Mouse (Mus musculus) left cerebral cortex, postnatal 4 days (tissue): ENCODE data around the gene Diras1. TPM values are rescaled to one million over a fixed set of nuclear protein-coding genes. Genes with fewer than 3 reads are reported as not detected.
"Not testable (repeated sequence)": the region's sequence is repeated elsewhere in the genome, so short reads cannot be mapped to it uniquely, and the experiment has no call there.

Experiments used
- DNase-seq: peaks from one replicate; pipeline ENCODE4 v3.0.0-alpha.2; 2022
- intact Hi-C: fragments of 180-260 bp; cut with DNase I; formaldehyde crosslinking; loops from one replicate; pipeline ENCODE4 v1.15.1; 2025
- total RNA-seq, 2 experiments: library from RNA; stranded (reverse); gene quantifications; 2 replicates each; pipeline ENCODE4 v1.2.3; 2021

Diras1 gene
- total RNA-seq: 100 to 1,000 TPM; 104 to 111 TPM

DNA sequence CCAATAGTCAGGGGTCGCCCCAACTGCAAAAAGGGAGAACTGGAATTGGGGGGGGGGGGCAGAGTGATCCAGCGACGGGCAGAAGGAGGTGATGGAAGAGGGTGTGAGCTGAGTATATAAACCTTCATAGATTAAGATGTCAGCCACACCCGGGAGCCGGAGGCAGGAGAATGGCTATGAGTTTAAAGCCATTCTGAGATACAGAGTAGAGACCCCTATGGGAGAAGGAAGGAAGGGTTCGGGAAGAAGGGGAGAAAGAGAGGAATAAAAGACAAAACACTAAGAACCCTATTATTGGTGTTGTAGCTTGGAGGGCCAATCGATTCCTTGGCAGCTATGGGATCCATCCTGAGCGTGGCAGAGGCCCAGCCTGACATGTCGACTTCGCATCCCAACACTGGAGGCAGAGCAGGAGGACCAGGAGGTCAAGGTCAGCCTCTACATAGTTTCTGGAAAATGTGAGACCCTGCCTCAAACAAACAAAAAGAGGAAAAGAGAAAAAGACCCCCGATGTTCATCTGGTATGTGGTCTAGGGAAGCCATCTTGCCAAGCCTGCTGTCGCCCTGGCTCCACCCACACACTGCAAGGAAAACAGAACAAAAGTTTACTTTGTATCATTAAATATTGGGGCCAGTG is at the start of gene Diras1:
Diras1 (minus strand) TSS at position 24 of the 637 bp plus-strand sequence.
- intact Hi-C loops: no loop called here

DNA sequence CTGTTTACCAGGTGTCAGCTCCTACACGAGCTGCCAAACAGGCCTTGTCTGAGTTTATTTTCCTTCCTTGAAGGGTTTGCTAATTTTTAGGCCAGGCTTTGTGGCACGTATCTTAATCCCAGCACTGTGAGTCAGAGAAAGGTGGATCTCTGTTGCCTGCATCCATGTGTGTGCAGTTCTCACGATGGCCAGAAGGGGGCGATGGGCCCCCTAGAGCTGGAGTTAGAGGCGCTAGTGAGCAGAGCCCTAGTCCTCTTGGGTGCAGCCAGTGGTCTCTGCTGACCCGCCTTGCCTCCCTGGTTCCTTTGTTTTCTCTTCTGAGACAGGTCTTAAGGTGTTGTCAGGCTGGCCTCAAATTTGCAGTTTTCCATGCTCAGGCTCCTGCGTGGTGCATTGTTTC is 48.0 kb upstream of the Diras1 start:
- intact Hi-C loops: no loop called here
- no peak for DNase-seq

More for the DNA sequence above, at the start of gene Diras1:
- DNase-seq: no peak

DNA sequence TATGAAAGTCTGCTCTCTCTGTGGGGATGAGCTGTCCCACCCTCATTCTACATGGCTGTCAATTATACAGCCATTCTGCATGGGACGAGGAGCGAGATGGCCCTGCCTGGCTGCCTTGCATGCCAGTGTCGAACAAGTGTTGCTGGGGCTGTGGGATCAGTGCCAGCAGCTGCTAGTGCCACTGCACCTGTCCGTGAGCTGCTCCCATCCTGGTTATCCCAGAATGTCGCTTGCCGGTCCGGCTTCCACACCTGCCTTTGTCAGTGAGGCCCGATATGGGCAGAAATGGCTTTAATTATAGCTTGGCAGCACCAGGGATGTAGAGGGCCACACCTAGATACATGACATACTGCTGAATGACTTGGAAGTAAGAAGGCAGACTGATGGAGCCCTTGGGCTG is 46.8 kb upstream of the Diras1 start:
- intact Hi-C loops: no loop called here
- no peak for DNase-seq

DNA sequence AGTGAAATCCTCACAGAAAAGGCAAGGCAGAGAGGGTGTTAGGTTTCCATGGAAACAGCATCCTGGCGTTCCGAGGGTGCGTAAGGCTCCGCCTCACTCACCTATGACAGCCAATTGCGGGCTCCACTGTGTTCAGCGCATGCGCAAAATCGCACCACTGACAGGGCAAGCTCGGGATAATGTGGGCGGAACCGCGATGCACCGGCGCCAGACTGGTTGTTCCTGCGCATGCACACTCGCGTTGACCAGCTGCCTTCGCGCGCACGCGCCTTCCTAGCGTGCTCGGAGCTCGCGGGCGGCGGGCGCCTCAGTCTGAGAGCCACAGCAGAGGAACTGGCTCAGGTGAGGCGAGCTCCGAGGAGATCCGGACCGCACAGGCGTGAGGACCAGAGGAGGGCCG is 44.4 kb upstream of the Diras1 start, which contains the start of gene Thop1:
Thop1 (plus strand) TSS at position 200 of the 400 bp plus-strand sequence.
- intact Hi-C loops: no loop called here
- DNase-seq: peak; percentile 99

DNA sequence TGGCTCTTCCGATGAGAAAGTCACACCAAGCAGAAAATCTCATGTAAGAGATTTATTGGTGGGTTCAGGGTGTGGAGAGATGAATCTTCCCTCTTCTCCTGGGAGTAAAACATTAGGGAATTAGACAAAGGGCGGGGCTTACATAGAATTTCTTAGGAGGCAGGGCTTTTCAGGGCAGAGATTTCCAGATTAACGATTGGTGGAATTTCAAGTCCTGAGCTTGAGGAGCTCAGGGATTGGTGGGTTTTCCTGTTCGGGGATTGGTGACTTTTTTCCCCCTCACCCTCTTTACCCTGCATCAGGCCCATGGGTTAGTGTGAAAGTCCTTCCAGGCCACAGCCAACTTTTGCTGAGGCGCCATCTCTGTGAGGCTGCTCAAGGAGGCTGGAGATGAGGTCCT is 43.2 kb upstream of the Diras1 start:
- no peak for DNase-seq
- intact Hi-C loops: no loop called here

DNA sequence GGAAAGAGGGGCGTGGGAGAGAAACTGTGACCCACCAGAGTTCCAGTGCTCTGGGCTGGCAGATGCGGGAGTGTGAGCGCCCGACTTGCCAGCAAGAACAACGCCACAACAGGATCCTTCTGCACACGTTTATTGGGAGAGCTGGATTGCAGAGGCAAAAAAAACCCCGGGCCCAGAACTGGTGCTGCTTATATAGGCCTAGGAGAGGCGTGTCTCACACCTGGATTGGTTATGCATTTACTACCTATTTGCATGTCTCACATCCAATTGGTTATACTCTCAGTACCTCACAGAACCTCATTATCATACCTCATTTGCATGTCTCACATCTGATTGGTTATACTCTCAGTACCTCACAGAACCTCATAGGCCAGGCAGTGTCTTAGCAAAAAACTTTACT is 39.1 kb upstream of the Diras1 start:
- intact Hi-C loops: not testable (repeated sequence)

DNA sequence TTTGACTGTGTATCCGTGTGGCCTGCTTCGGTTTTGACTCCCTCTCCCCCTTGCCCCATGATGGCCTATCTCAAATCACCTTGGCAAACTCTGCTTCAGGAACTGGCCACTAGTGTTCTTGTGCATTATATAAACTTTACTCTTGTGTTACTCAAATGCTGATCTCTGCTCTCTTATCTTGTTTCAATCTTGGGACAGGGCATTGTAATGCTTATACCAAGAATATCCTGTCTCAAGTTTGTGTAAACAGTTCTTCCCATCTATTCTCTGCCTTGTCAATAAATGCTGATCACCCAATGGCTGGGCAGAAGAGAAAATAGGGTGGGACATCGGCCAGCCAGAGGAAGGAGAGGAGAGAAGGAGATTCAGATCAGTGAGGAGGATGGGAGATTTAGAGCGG is 37.2 kb upstream of the Diras1 start:
- DNase-seq: no peak
- intact Hi-C loops: no loop called here

More for the DNA sequence above, 39.1 kb upstream of the Diras1 start:
- DNase-seq: not testable (repeated sequence)

DNA sequence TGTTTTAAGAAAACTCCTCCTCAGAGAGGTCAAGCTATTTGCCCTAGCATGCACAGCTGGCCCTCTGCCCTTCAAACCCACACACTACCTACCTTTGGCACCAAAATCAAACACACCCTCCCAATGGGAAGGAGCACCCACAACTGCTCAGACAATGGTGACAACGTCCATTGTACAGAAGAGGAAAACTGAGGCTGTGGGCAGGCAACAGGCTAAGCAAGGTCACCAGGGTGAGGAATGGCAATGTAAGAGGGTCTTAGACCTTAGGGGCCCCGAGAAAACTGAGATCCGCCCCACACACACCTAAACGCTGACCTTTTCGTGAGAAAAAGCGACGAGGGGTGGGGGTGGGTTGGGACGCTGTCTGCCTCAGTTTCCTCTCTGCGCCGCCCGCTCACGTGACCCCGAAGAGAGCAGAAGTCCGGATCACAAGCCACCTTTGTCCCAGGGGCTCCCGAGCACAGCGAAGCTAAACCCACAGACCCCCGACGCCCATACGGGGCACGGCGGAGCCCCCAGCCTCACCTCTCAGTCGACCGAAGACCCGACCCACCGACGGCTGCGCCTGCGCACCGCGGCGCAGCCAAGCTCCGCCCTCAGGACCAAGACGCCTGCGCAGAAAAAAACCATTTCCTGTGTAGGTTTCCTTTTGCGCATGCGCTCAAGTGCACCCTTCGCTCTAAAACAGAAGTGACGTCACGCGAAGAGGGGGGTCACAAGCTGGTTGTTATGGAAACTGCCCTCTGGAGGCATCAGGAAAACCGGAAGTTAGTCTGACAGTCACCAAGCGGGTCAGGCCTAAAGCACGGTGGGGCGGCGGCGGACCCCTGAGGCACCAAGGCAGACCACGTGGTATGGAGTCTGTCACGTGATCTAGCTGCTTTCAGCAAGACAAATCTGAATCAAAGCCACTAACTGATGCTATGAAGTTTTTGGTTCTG is 34.4 kb upstream of the Diras1 start, which contains the start of gene Sgta:
Sgta (minus strand) TSS at position 579 of the 941 bp plus-strand sequence.
- intact Hi-C loops: no loop called here
- peak; percentile 99 for DNase-seq

DNA sequence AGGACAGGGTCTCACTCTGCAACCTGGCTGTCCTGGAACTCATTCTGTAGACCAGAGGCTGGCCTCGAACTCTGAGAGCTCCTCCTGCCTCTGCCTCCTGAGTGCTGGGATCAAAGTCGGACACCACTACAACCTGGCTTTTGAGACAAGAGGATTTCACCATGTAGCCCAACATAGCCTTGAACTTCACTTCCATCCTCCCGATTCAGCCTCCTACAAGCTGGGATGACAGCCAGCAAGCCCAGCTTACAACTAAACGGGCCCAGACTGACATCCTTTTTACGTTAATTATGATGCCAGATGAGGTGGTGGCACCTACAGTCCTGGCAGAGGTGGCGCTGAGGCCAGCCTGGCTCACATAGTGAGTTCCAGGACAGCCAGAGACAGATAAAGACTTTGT is 33.4 kb upstream of the Diras1 start:
- intact Hi-C loops: no loop called here
- DNase-seq: no peak

DNA sequence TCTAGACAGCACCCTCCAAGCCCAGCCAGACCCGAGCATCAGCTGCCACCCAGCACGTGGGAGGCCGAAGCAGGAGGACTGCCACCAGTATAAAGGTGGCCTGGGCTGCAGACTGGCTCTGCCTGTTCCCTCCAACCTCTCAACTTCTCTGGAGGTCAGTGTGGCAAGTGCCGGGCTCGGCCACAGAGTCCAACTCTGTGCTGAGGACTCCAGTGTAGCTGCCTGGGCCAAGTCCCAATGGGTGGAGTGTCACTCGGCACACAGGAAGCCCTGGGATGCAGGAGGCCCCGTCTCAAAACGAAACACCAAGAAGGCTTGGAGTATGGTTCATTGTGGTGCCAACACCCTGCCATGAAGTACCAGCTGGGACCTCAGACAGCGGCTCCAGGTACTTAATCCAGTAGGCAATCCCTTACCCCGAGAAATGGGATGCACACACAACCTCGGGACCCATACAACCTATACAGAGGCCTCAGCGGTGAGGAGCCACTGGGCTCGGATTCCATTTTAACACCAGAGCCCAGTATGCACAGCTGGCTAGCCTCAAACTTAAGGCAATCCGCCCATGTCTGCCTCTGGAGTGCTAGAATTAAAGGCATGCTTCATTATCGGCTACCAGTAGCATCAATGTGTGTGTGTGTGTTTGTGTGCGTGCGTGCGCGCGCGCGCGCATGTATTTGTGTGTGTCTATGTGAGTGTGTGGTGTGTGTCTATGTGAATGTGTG is 32.1 kb upstream of the Diras1 start:
- intact Hi-C loops: no loop called here
- no peak for DNase-seq

DNA sequence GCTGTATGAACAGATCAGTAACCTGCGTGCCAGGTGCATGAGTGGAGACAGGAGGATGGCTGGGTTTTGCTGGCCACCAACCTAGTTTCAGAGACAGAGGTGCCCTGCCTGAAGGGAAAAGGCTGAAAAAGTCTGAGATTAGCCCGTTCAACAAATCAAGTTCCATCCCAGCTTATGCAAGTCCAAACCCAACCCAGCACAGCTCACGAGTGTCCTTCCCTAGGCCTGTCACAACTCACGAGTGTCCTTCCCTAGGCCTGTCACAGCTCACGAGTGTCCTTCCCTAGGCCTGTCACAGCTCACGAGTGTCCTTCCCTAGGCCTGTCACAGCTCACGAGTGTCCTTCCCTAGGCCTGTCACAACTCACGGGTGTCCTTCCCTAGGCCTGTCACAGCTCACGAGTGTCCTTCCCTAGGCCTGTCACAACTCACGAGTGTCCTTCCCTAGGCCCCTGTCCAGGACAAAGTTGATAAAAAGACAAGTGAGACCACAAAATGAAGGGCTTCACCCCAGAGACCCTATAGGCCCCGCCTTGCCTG is 30.4 kb upstream of the Diras1 start:
- intact Hi-C loops, DNase-seq: not testable (repeated sequence)

DNA sequence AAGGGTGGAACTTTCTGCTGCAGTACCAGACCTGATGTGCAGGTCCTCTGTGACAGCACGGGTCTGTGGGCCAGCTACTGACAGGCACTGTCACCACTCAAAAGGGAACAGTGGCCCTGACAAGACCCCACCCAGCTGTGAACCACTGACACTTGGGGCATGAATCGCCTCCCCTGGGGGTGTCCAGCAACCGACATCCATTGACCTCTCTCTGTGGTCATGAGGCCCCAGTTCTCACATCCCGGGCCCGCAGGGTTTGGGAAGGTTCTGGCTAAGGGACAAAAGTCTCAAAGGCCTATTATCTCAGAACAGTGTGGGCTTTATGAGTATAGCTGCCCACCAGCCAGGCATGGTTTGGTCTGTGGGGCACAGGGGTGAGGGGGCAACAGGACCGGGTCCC is 29.7 kb upstream of the Diras1 start:
- no peak for DNase-seq

DNA sequence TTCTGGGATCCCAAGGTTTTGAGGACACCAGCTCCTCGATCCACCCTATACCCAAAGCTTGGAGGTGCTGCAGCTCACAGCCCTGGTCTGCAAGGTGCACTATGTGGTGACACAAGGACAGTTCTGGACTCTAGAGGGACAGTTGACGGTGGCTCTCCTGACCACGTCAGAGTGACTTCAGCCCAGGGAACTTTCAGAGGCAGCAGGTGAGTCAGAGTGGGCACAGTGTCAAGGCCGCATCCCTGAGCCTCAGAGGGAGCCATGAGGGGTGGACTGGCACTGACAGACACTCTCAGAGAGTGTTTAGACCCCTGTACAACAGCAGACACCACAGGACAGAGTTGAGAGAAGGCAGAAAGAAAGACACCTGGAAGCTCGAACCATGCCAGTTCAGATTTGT is 27.1 kb upstream of the Diras1 start:
- DNase-seq: no peak
- intact Hi-C loops: no loop called here

More for the DNA sequence above, 29.7 kb upstream of the Diras1 start:
- intact Hi-C loops: no loop called here

DNA sequence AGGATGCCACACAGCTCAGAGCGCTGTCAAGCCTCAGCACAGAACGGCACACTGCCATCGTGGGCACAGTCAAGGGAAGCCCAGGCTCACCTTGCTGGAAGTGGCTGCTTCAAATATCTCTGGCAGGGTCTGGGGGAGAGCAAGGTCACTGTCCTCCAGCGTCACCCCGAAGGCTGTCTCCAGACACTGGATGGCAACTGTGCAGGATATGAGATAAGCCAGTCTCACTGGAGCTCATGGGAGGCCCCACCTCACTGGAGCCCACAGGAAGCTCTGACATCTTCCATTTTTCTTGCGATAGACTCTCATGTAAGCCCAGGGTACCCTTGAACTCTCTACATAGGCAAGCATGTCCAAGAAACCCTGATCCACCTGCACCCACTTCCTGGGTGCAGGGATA is 25.7 kb upstream of the Diras1 start:
- DNase-seq: no peak
- intact Hi-C loops: no loop called here

DNA sequence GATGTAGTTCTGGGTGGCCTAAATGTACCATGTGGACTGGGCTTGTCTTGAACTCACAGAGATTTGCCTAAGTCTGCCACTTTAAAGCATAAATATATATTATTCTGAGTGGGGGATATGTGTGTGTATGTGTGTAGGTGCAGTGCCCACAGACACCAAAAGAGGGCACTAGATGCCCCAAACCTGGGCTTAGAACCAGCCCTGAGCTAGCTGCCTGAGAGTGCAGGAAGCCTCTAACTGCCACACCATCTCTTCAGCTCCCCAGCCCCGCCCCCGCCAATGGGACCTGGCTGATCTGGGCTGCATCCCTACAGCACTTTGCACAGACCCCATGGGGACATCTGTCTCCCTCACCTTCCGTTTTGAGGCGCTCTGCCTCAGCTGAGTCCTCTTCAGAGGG is 25.2 kb upstream of the Diras1 start:
- intact Hi-C loops: no loop called here
- DNase-seq: no peak

DNA sequence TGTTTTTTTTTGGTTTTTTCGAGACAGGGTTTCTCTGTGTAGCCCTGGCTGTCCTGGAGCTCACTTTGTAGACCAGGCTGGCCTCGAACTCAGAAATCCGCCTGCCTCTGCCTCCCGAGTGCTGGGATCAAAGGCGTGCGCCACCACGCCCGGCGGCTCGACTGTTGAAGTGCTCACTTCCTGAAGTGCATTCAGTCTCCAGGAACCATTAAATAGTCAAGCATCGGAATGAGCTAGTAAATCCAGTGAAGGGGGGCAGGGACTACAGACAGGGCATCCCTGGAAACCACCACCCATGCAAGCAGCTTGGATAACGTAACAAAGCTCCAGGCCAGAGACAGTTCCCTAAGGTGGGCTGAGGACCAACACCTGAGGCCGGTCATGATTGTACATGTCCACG is 19.8 kb upstream of the Diras1 start:
- DNase-seq, intact Hi-C loops: not testable (repeated sequence)

DNA sequence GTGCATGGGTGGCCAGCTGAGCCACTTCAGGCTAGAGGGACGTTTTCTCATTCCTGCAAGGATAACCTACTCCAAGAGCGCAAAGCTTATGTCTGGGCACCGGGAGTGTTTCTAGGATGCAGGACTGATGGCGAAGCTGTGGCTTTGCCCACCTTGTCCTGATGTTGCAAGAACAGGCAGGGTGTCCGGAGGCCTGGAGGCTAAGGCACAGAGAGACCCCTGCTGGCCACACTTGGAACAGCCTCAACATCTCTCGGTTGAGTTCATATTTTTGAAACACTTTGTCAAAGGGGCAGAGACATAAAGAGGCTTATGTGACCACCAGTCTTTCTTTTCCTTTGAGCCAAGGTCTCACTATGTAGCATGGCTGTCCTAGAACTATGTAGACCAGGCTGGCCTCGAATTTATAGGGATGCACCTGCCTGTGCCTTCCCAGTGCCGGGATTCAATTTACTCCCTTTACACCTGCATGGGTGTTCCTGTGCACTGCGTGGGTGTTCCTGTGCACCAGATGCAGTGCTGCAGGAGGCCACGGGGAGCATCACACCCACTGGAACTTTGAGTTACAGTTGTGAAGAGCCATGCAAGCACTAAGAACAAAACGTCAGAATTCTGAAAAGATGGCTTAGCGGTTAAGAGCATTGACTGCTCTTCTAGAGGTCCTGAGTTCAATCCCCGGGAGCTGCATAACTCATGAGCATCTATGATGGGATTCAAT is 16.2 kb upstream of the Diras1 start:
- peak; percentile 77 for DNase-seq
- intact Hi-C loops: no loop called here

DNA sequence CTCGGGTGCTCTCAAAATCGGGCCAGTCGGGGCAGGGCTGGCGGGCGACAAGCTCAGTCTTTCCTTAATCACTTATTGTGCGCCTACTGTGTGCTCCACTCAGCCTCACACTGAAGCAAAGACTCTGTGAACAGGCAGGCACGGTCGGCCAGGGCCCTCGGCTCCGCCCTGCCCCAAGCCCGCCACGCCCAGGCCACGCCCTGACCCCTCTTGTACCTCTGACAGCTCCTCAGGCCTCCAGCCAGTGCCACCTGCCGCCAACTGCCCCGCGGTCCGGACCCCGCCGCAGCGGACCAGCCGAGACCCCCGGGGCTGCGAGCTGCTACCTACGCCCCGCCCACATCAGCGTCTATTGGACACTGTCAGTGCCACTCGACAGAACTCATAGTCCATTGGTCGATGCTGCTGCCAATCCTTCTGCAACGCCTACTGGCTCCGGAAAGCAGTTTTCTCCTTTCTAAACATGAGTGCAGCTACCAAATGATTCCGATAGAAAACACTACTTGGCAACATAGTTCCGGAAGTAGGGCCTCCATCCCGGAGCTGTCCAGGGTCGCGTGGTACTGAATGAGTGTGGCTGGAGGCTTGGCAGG is 11.6 kb upstream of the Diras1 start, which contains the start of gene Slc39a3:
Slc39a3 (minus strand) TSS at position 439 of the 593 bp plus-strand sequence.
- peak; percentile 99 for DNase-seq
- intact Hi-C loops: loop anchor here (5.0 kb wide), 1 partner anchor 35 kb away; no protein-coding TSS in a partner anchor

DNA sequence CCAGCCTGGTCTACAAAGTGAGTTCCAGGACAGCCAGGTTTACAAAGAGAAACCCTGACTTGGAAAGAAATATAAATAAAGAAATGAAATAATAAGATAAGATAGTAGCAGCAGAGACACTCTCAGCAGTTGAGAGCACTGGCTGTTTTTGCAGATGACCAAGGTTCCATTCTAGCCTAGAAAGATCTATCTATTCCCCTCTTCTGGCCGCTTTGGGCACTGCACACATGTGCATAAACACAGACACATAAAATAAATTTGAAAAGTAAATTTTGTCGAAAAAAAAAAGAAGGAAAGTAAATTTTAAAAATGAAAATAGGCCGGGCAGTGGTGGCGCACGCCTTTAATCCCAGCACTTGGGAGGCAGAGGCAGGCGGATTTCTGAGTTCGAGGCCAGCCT is 10.8 kb upstream of the Diras1 start:
- intact Hi-C loops: loop anchor here (5.0 kb wide), 1 partner anchor 34 kb away; no protein-coding TSS in a partner anchor
- peak; percentile 30 for DNase-seq

DNA sequence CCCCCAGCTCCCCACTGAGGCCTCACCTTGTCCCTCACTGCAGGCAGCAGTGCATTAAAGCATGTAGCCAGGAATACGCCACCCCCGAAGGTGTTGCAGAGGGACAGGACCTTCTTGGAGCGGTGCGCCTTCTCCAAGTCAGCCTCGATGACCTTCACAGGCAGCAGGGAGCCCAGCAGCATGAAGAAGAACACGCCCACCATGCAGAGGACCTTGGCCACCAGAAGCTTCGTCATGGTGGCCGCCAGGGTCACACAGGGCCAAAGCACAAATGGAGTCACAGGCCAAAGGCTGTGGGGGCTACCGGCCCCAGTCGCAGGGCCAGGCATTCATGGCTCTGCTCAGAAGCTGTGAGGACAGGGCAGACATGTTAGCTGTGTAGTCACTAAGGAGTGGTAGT is 8.1 kb upstream of the Diras1 start:
- intact Hi-C loops: no loop called here
- no peak for DNase-seq
